Mouse (Mus musculus) neural tube, embryonic 15.5 days (tissue): Measurements from ENCODE around the gene Cd2ap. TPM values are rescaled to one million over a fixed set of nuclear protein-coding genes. Genes with fewer than 3 reads are reported as not detected.

Source experiments
- ATAC-seq: fragments of 200-750 bp; cut with Nextera tagmentation; 2 replicates; pipeline ENCODE4 v1.8.0; 2017; ENCODE audit warnings: mild to moderate bottlenecking, moderate TSS enrichment, moderate library complexity; ENCODE audit not compliant: low FRiP score
- H3K27ac ChIP-seq: fragments of 300-500 bp; sonication (generic); replicated peaks from 2 replicates; pipeline ENCODE4 v1.5.1; 2015; ENCODE audit warnings: mild to moderate bottlenecking, inconsistent platforms
- H3K27me3 ChIP-seq: fragments of 300-500 bp; sonication (generic); replicated peaks from 2 replicates; pipeline ENCODE4 v1.6.1; 2015; ENCODE audit warnings: inconsistent platforms
- H3K36me3 ChIP-seq: fragments of 300-500 bp; sonication (generic); 2 replicates; pipeline ENCODE4 v1.6.1; 2015; ENCODE audit warnings: inconsistent platforms
- H3K4me1 ChIP-seq: fragments of 300-500 bp; sonication (generic); 2 replicates; pipeline ENCODE4 v1.6.1; 2015; ENCODE audit warnings: inconsistent platforms
- H3K4me2 ChIP-seq: fragments of 300-500 bp; sonication (generic); 2 replicates; pipeline ENCODE4 v1.6.1; 2015; ENCODE audit warnings: inconsistent platforms, mild to moderate bottlenecking, moderate library complexity
- H3K4me3 ChIP-seq: fragments of 300-500 bp; sonication (generic); replicated peaks from 2 replicates; pipeline ENCODE4 v1.5.1; 2015; ENCODE audit warnings: mild to moderate bottlenecking, inconsistent platforms
- H3K9ac ChIP-seq: fragments of 300-500 bp; sonication (generic); replicated peaks from 2 replicates; pipeline ENCODE4 v1.6.1; 2015; ENCODE audit warnings: mild to moderate bottlenecking, inconsistent platforms
- H3K9me3 ChIP-seq: fragments of 300-500 bp; sonication (generic); replicated peaks from 2 replicates; pipeline ENCODE4 v1.6.1; 2016; ENCODE audit warnings: inconsistent platforms
- WGBS: fragments of 180-500 bp; shearing (Covaris S2); methylation state at CpG from one replicate; pipeline ENCODE4 v1.1.7; 2015; ENCODE audit warnings: mixed read lengths; 5-methylcytosine and 5-hydroxymethylcytosine counted together
- polyA plus RNA-seq: library from polyadenylated mRNA; unstranded; fragments of >200 nt; fragmentation: Nextera tagmentation; extraction: Ambion mirVana; gene quantifications from 2 replicates; pipeline ENCODE4 v1.2.1, GENCODE M21; 2015

Gene Cd2ap
- polyA plus RNA-seq, 1 experiment from 2014 or later, result 8.0 TPM

- Histone ChIP-seq H3K4me1 (no peaks in the 10 kb centered on the region), H3K4me3 (no peak overlapping the region), H3K27me3 (no peaks in the 10 kb centered on the region), H3K27ac (no peak overlapping the region), H3K4me2 (no peak overlapping the region), H3K36me3 (no peaks in the 10 kb centered on the region), H3K9ac (no peak overlapping the region), H3K9me3 (no peaks in the 10 kb centered on the region)
- ATAC-seq, result no peak
- WGBS, result 83% methylated on average over 6 of the region's 6 CpGs
Observed at GRCm38 (mm10) chr17:42745657-42746420, 130.6 kb downstream of the Cd2ap start.

Other genes with a start within 250 kb of the Cd2ap start
- 0.18 and 0.26 TPM in 2 replicates for gene Adgrf4, start 184.4 kb downstream of the Cd2ap start, polyA plus RNA-seq
- gene Adgrf2, start 134.5 kb downstream of the Cd2ap start, polyA plus RNA-seq, result 0.09 TPM in 2 replicates
- gene Tnfrsf21, start 139.9 kb upstream of the Cd2ap start, polyA plus RNA-seq, result 78.6 and 84.4 TPM in 2 replicates